Mouse (Mus musculus) MEL (cell line): ENCODE measurements around the gene Cyp4a31.

Experiments
- CTCF ChIP-seq, 3 experiments: IDR thresholded peaks in 2 of 3; conservative IDR thresholded peaks in 1 of 3; 2 replicates each; pipeline ENCODE4 v1.5.1; 2011 to 2012; ENCODE audit warnings: low read length in 3 of 3, low read depth in 2 of 3, mild to moderate bottlenecking in 2 of 3, improper control_type of control experiment in 1 of 3, inconsistent platforms in 1 of 3, mixed read lengths in 1 of 3, moderate library complexity in 1 of 3; ENCODE audit not compliant: control insufficient read depth in 1 of 3, insufficient read depth in 1 of 3, poor library complexity in 1 of 3, severe bottlenecking in 1 of 3
- GABPA ChIP-seq: IDR thresholded peaks from 2 replicates; pipeline ENCODE4 v1.6.1; 2012; ENCODE audit warnings: low read depth, mild to moderate bottlenecking, inconsistent platforms, low read length, improper control_type of control experiment, moderate library complexity
- GATA1 ChIP-seq: IDR thresholded peaks from 2 replicates; pipeline ENCODE4 v1.6.1; 2011; ENCODE audit warnings: low read depth, low read length, improper control_type of control experiment
- POLR2A ChIP-seq, 2 experiments: IDR thresholded peaks; 2 replicates each; pipeline ENCODE4 v1.6.1; 2011 to 2012; ENCODE audit warnings: low read length in 2 of 2, mild to moderate bottlenecking in 2 of 2, control low read depth in 1 of 2, improper control_type of control experiment in 1 of 2, low read depth in 1 of 2, moderate library complexity in 1 of 2; ENCODE audit not compliant: control insufficient read depth in 1 of 2, insufficient read depth in 1 of 2, poor library complexity in 1 of 2
- POLR2AphosphoS2 ChIP-seq: IDR thresholded peaks from 2 replicates; pipeline ENCODE4 v1.6.1; 2011; ENCODE audit warnings: low read length, improper control_type of control experiment
- SIN3A ChIP-seq: IDR thresholded peaks from 2 replicates; pipeline ENCODE4 v1.6.1; 2012; ENCODE audit warnings: low read length, improper control_type of control experiment, inconsistent platforms
- SMC3 ChIP-seq: IDR thresholded peaks from 2 replicates; pipeline ENCODE4 v1.6.1; 2011; ENCODE audit warnings: low read depth, low read length, improper control_type of control experiment
- ZMIZ1 ChIP-seq: IDR thresholded peaks from 2 replicates; pipeline ENCODE4 v1.6.1; 2012; ENCODE audit warnings: low read depth, mild to moderate bottlenecking, inconsistent platforms, low read length, improper control_type of control experiment, moderate library complexity

DNA sequence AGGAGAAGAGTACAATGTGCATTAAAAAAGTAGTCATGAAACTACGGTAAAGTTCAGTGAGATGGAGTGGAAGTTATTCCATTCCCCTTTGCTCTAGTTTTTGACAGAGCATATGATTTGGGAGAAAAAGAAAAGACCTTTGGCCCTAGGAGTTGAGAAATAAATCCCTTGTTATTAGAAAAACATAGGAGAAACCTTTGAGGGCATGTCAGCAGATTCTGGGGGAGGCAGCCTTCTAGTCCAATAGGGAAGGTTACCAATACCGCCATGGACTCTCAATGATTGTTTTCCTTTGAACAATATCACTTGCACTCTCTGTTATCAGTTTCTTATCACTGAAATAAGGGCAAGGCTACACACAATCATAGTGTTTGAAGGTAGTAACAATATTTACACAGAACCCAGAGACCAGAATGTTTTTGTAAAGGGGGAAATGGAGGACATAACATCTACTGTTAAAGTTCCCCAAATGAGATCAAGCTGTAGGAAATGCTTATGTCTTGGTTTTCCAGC lies 33.4 kb downstream of the Cyp4a31 start:
- TF ChIP-seq CTCF (IDR thresholded peaks at IDR 0.05 in 2 of 3, conservative IDR thresholded peaks at IDR 0.05 in 1 of 3; ENCODE audit: control insufficient read depth in 1 of 3, insufficient read depth in 1 of 3, low read depth in 2 of 3, low read length in 3 of 3, poor library complexity in 1 of 3, severe bottlenecking in 1 of 3), result no peak
- TF ChIP-seq SIN3A, result no peak
- no peak for TF ChIP-seq GABPA
- no peak for TF ChIP-seq POLR2A (IDR thresholded peaks at IDR 0.05; ENCODE audit: control insufficient read depth in 1 of 2, insufficient read depth in 1 of 2, low read depth in 1 of 2, low read length in 2 of 2, poor library complexity in 1 of 2)
- TF ChIP-seq SMC3, result no peak
- no peak for TF ChIP-seq ZMIZ1
- TF ChIP-seq POLR2AphosphoS2, result no peak
- TF ChIP-seq GATA1, result no peak
